Mouse (Mus musculus) R1 (cell line): ENCODE measurements around the gene 2310034G01Rik.

Experiments used
- DNase-seq: peaks from one replicate; pipeline ENCODE4 v3.0.0-alpha.2; 2018; ENCODE audit warnings: low read depth, low spot score

Gene 2310034G01Rik

GRCm38 (mm10) chr19:46300294-46301045 is 49.6 kb downstream of the 2310034G01Rik start:
- DNase-seq, result no peak
